Mouse (Mus musculus): ENCODE data around the gene Gli2. TPM values are rescaled to one million over a fixed set of nuclear protein-coding genes. Genes with fewer than 3 reads are reported as not detected.

The Gli2 gene
- total and polyA plus RNA-seq, 2 experiments = 0.10 TPM; not detected in 1

- Histone ChIP-seq H3K27ac (replicated peaks; ENCODE audit: insufficient read depth, low read depth, low read length) (no peak overlapping the region), H3K9ac (ENCODE audit: low read depth, low read length) (no peak overlapping the region), H3K4me1 (ENCODE audit: control insufficient read depth, insufficient read depth, low read length) (no peaks in the 10 kb centered on the region), H3K79me2 (ENCODE audit: control insufficient read depth, insufficient read depth, low read length) (no peaks in the 10 kb centered on the region), H3K27me3 (ENCODE audit: control insufficient read depth, insufficient read depth, low read length) (no peaks in the 10 kb centered on the region), H3K36me3 (ENCODE audit: control insufficient read depth, insufficient read depth, low read length) (no peaks in the 10 kb centered on the region), H3K4me3 (ENCODE audit: insufficient read depth, low read depth, low read length) (no peak overlapping the region)
- 79% methylated on average over 10 of the region's 10 CpGs for WGBS
- TF ChIP-seq CTCF (IDR thresholded peaks at IDR 0.05; ENCODE audit: low read depth, low read length) (no peak), POLR2A (IDR thresholded peaks at IDR 0.05; ENCODE audit: extremely low read depth, insufficient read depth, low read length) (no peak)
- DNase-seq (ENCODE audit: extremely low read depth, low read depth, low spot score) = no peak
These were observed 98.8 kb downstream of the Gli2 start for GRCm38 (mm10) chr1:118954434-118955301.

- no peak overlapping the region for H3K4me3 ChIP-seq (ENCODE audit: insufficient read depth, low read depth, low read length)
- TF ChIP-seq CTCF (IDR thresholded peaks at IDR 0.05; ENCODE audit: low read depth, low read length) (no peak), POLR2A (IDR thresholded peaks at IDR 0.05; ENCODE audit: extremely low read depth, insufficient read depth, low read length) (no peak)
- WGBS = 84% methylated on average over 3 of the region's 3 CpGs
- H3K9ac ChIP-seq (ENCODE audit: low read depth, low read length) = no peak overlapping the region
- H3K27me3 ChIP-seq (ENCODE audit: control insufficient read depth, insufficient read depth, low read length) = no peaks in the 10 kb centered on the region
- no peaks in the 10 kb centered on the region for H3K4me1 ChIP-seq (ENCODE audit: control insufficient read depth, insufficient read depth, low read length)
- no peaks in the 10 kb centered on the region for H3K79me2 ChIP-seq (ENCODE audit: control insufficient read depth, insufficient read depth, low read length)
- no peak for DNase-seq (ENCODE audit: extremely low read depth, low read depth, low spot score)
- no peaks in the 10 kb centered on the region for H3K36me3 ChIP-seq (ENCODE audit: control insufficient read depth, insufficient read depth, low read length)
- H3K27ac ChIP-seq (replicated peaks; ENCODE audit: insufficient read depth, low read depth, low read length) = no peak overlapping the region
These were observed 100.4 kb downstream of the Gli2 start for GRCm38 (mm10) chr1:118953031-118953430.

- no peaks in the 10 kb centered on the region for H3K79me2 ChIP-seq (ENCODE audit: control insufficient read depth, insufficient read depth, low read length)
- no peaks in the 10 kb centered on the region for H3K36me3 ChIP-seq (ENCODE audit: control insufficient read depth, insufficient read depth, low read length)
- H3K4me1 ChIP-seq (ENCODE audit: control insufficient read depth, insufficient read depth, low read length) = no peaks in the 10 kb centered on the region
- H3K27ac ChIP-seq (replicated peaks; ENCODE audit: insufficient read depth, low read depth, low read length) = no peak overlapping the region
- H3K4me3 ChIP-seq (ENCODE audit: insufficient read depth, low read depth, low read length) = no peak overlapping the region
- DNase-seq (ENCODE audit: extremely low read depth, low read depth, low spot score) = no peak
- no peaks in the 10 kb centered on the region for H3K27me3 ChIP-seq (ENCODE audit: control insufficient read depth, insufficient read depth, low read length)
- TF ChIP-seq CTCF (IDR thresholded peaks at IDR 0.05; ENCODE audit: low read depth, low read length) (no peak), POLR2A (IDR thresholded peaks at IDR 0.05; ENCODE audit: extremely low read depth, insufficient read depth, low read length) (no peak)
- 74% methylated on average over 5 of the region's 5 CpGs for WGBS
- H3K9ac ChIP-seq (ENCODE audit: low read depth, low read length) = no peak overlapping the region
These were observed 101.1 kb downstream of the Gli2 start for GRCm38 (mm10) chr1:118952318-118952717.

GRCm38 (mm10) chr1:118948407-118948806 lies 105.0 kb downstream of the Gli2 start:
- no peak for TF ChIP-seq CTCF (IDR thresholded peaks at IDR 0.05; ENCODE audit: low read depth, low read length)
- TF ChIP-seq POLR2A (IDR thresholded peaks at IDR 0.05; ENCODE audit: extremely low read depth, insufficient read depth, low read length) = no peak
- no peak overlapping the region for H3K27ac ChIP-seq (replicated peaks; ENCODE audit: insufficient read depth, low read depth, low read length)
- 58% methylated on average over 2 of the region's 2 CpGs for WGBS
- no peaks in the 10 kb centered on the region for H3K4me1 ChIP-seq (ENCODE audit: control insufficient read depth, insufficient read depth, low read length)
- H3K4me3 ChIP-seq (ENCODE audit: insufficient read depth, low read depth, low read length) = no peak overlapping the region
- H3K36me3 ChIP-seq (ENCODE audit: control insufficient read depth, insufficient read depth, low read length) = no peaks in the 10 kb centered on the region
- H3K9ac ChIP-seq (ENCODE audit: low read depth, low read length) = no peak overlapping the region
- no peaks in the 10 kb centered on the region for H3K27me3 ChIP-seq (ENCODE audit: control insufficient read depth, insufficient read depth, low read length)
- no peak for DNase-seq (ENCODE audit: extremely low read depth, low read depth, low spot score)
- H3K79me2 ChIP-seq (ENCODE audit: control insufficient read depth, insufficient read depth, low read length) = no peaks in the 10 kb centered on the region

- no peak overlapping the region for H3K4me3 ChIP-seq (ENCODE audit: insufficient read depth, low read depth, low read length)
- no peak overlapping the region for H3K9ac ChIP-seq (ENCODE audit: low read depth, low read length)
- 81% methylated on average over 4 of the region's 4 CpGs for WGBS
- TF ChIP-seq POLR2A (IDR thresholded peaks at IDR 0.05; ENCODE audit: extremely low read depth, insufficient read depth, low read length) (no peak), CTCF (IDR thresholded peaks at IDR 0.05; ENCODE audit: low read depth, low read length) (no peak)
- DNase-seq (ENCODE audit: extremely low read depth, low read depth, low spot score) = no peak
- no peaks in the 10 kb centered on the region for H3K27me3 ChIP-seq (ENCODE audit: control insufficient read depth, insufficient read depth, low read length)
- no peaks in the 10 kb centered on the region for H3K4me1 ChIP-seq (ENCODE audit: control insufficient read depth, insufficient read depth, low read length)
- no peaks in the 10 kb centered on the region for H3K36me3 ChIP-seq (ENCODE audit: control insufficient read depth, insufficient read depth, low read length)
- H3K27ac ChIP-seq (replicated peaks; ENCODE audit: insufficient read depth, low read depth, low read length) = no peak overlapping the region
- no peaks in the 10 kb centered on the region for H3K79me2 ChIP-seq (ENCODE audit: control insufficient read depth, insufficient read depth, low read length)
These were observed 106.2 kb downstream of the Gli2 start for GRCm38 (mm10) chr1:118947221-118947620.

- H3K36me3 ChIP-seq (ENCODE audit: control insufficient read depth, insufficient read depth, low read length) = no peaks in the 10 kb centered on the region
- 80% methylated on average over 8 of the region's 8 CpGs for WGBS
These were observed 112.1 kb downstream of the Gli2 start for GRCm38 (mm10) chr1:118941336-118941735.

More at GRCm38 (mm10) chr1:118941336-118941735, 112.1 kb downstream of the Gli2 start:
- TF ChIP-seq POLR2A (IDR thresholded peaks at IDR 0.05; ENCODE audit: extremely low read depth, insufficient read depth, low read length) (no peak), CTCF (IDR thresholded peaks at IDR 0.05; ENCODE audit: low read depth, low read length) (no peak)
- Histone ChIP-seq H3K27ac (replicated peaks; ENCODE audit: insufficient read depth, low read depth, low read length) (no peak overlapping the region), H3K4me3 (ENCODE audit: insufficient read depth, low read depth, low read length) (no peak overlapping the region), H3K4me1 (ENCODE audit: control insufficient read depth, insufficient read depth, low read length) (no peaks in the 10 kb centered on the region), H3K27me3 (ENCODE audit: control insufficient read depth, insufficient read depth, low read length) (no peaks in the 10 kb centered on the region), H3K79me2 (ENCODE audit: control insufficient read depth, insufficient read depth, low read length) (no peaks in the 10 kb centered on the region), H3K9ac (ENCODE audit: low read depth, low read length) (no peak overlapping the region)
- no peak for DNase-seq (ENCODE audit: extremely low read depth, low read depth, low spot score)

All from liver, adult 2 months (tissue).